Mouse (Mus musculus) heart, postnatal 14 days (tissue): ENCODE data around the gene Zc3hc1. TPM values are rescaled to one million over a fixed set of nuclear protein-coding genes. Genes with fewer than 3 reads are reported as not detected.

Experiments used
- DNase-seq, 2 experiments: peaks; one replicate each; pipeline ENCODE4 v3.0.0; 2021 to 2022
- intact Hi-C: fragments of 180-260 bp; cut with DNase I; formaldehyde crosslinking; loops from one replicate; pipeline ENCODE4 v1.15.1; 2025
- total RNA-seq, 2 experiments: library from RNA; stranded (reverse); gene quantifications; 2 replicates each; pipeline ENCODE4 v1.2.3; 2021

Gene Zc3hc1
- total RNA-seq, 2 experiments from 2014 or later: 15.5 to 17.2 TPM

DNA sequence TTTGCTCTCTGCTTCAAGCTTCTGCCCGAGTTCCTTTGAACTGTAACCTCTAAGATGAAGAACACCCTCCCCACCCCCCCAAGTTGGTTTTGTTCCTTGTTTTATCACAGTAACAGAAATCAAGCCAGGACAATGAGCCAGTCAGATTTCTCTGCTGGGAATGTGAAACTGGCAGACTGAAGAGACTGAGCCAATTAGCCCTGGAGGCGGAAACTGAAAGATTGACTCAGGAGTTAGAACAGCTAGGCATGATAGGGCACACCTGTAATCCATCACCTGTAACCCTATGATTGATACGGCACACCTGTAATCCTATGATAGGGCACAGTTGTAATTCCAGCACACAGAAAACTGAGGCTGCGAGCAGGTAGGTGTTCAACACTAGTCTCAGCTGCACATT is 58.6 kb downstream of the Zc3hc1 start:
- intact Hi-C loops: no loop called here
- DNase-seq: no peak

DNA sequence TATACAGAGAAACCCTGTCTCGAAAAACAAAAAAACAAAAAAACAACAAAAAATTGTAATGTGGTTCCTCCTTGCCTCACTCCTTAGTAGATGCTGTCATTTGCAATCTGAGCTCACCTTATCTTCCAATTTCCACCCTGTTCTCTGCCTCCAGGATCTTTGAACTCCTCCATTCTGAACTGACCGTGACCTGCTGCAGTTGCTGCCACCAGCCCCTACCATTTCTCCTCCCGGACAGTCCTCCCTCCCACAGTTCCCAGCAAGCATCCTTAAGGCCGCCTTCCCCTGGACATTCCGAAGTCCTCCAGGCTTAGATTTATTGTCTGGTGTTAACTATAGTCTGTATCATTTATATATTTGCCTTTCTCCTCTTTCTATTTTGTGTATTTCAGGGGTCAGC is 60.1 kb downstream of the Zc3hc1 start:
- DNase-seq: no peak
- intact Hi-C loops: no loop called here

DNA sequence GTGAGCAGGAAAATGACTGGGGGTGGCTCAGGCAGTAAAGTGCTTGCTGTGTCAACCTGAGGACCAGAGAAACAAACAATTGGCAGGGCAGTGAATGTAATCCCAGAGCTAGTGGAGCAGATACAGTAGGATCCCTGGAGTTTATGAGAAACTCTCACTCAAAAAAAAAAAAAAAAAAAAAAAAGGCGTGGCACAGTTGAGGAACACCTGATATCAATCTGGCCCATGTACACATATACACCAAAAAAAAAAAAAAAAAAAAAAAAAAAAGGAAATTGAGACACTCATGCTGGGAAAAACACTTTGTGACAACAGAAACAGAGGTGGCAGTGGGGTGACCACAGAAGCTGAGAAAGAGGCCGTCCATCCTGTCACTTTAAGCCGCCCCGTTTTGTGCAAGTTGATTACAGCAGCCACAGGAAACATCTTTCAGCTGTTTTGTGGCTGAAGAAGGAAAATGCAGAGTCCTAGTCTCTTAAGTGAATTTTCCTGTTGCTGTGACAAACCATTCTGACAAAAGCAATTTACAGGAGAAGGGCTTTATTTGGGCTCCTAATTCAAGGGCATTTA is 64.8 kb downstream of the Zc3hc1 start:
- intact Hi-C loops: no loop called here
- DNase-seq: no peak

- intact Hi-C loops: no loop called here
- no peak for DNase-seq
Measured at GRCm38 (mm10) chr6:30321002-30321401, 69.8 kb downstream of the Zc3hc1 start.

GRCm38 (mm10) chr6:30319216-30319615 is 71.6 kb downstream of the Zc3hc1 start:
- intact Hi-C loops: no loop called here
- no peak for DNase-seq

Other genes with a start within 250 kb of the Zc3hc1 start
- gene Ube2h, start 86.5 kb downstream of the Zc3hc1 start, total RNA-seq: 10 to 100 TPM; 82.5 to 86.3 TPM
- 10 to 100 TPM; 58.4 to 60.8 TPM for gene Klhdc10, start 10.8 kb upstream of the Zc3hc1 start, total RNA-seq
- gene Tmem209, start 118.8 kb upstream of the Zc3hc1 start, total RNA-seq: 1 to 10 TPM; 6.9 to 7.6 TPM
- gene Ssmem1, start 118.8 kb upstream of the Zc3hc1 start, total RNA-seq: under 1 TPM in 1 of 2 experiments, not detected in 1; 0.24 TPM
- not detected for gene Cpa2, start 150.6 kb upstream of the Zc3hc1 start, total RNA-seq
- gene Cpa4, start 177.3 kb upstream of the Zc3hc1 start, total RNA-seq: not detected
- not detected for gene Cpa5, start 220.0 kb upstream of the Zc3hc1 start, total RNA-seq
- gene Cpa1, start 248.2 kb upstream of the Zc3hc1 start, total RNA-seq: 1 to 10 TPM; 1.0 to 2.4 TPM